Mouse (Mus musculus) bone marrow macrophage, adult 2 months (primary cell): ENCODE measurements around the gene Rhbdd3.

Source experiments
- CTCF ChIP-seq: IDR thresholded peaks from 2 replicates; pipeline ENCODE4 v1.5.1; 2012; ENCODE audit warnings: low read depth, mild to moderate bottlenecking, low read length, moderate library complexity
- POLR2A ChIP-seq: IDR thresholded peaks from 2 replicates; pipeline ENCODE4 v1.6.1; 2012; ENCODE audit warnings: mild to moderate bottlenecking, low read depth, low read length, borderline replicate concordance

GRCm38 (mm10) chr11:5074882-5075281, 23.8 kb upstream of the Rhbdd3 start:
- no peak for TF ChIP-seq POLR2A
- no peak; the same call in 1 of the 2 replicates for TF ChIP-seq CTCF
